Mouse (Mus musculus): ENCODE data around the gene Pbx4. TPM values are rescaled to one million over a fixed set of nuclear protein-coding genes. Genes with fewer than 3 reads are reported as not detected.
A peak's percentile ranks its signal among the peaks of the same experiment; 100 is the strongest.

The Pbx4 gene
- polyA plus RNA-seq, 1 experiment from 2014 or later: 2.7 TPM

DNA sequence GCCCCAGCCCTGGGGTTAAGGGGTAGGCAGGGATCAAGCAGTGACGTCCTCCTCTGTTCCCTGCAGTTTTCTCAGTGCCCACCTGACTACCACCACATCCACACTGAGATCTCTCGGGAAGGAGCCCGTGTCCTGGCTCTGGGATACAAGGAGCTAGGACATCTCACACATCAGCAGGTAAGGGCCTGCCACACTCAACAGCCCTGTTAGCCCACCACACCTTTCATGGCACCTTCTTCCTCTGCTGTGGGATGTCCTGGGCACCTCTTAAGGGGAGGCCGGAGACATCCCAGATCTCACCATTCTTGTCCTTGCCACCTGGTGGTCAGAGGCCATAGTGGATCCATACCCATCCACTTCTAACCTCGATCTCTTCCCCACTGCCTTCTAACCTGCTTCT, 32.3 kb upstream of the Pbx4 start:
- no peak overlapping the region for H3K9ac ChIP-seq (replicated peaks)
- peaks cover 88% of the 10 kb centered on the region for H3K36me3 ChIP-seq (replicated peaks; ENCODE audit: insufficient read depth, low read length)
- no peaks in the 10 kb centered on the region for H3K4me1 ChIP-seq (ENCODE audit: insufficient read depth)
- H3K4me3 ChIP-seq (ENCODE audit: low read depth, low read length): no peak overlapping the region
- no peaks in the 10 kb centered on the region for H3K27me3 ChIP-seq (ENCODE audit: insufficient read depth, low read length)
- no peak overlapping the region for H3K27ac ChIP-seq (ENCODE audit: low read depth)
- H3K9me3 ChIP-seq (ENCODE audit: low read length): no peaks in the 10 kb centered on the region
- no peak for ATAC-seq
- no peak overlapping the region for H3K4me2 ChIP-seq (ENCODE audit: low read depth, low read length)
- no peak for DNase-seq
- WGBS (ENCODE audit: insufficient replicate concordance): 82% methylated on average over 5 of the region's 5 CpGs
- TF ChIP-seq CTCF (IDR thresholded peaks at IDR 0.05; ENCODE audit: low read depth) (no peak), EP300 (IDR thresholded peaks at IDR 0.05; ENCODE audit: low read depth) (no peak)

DNA sequence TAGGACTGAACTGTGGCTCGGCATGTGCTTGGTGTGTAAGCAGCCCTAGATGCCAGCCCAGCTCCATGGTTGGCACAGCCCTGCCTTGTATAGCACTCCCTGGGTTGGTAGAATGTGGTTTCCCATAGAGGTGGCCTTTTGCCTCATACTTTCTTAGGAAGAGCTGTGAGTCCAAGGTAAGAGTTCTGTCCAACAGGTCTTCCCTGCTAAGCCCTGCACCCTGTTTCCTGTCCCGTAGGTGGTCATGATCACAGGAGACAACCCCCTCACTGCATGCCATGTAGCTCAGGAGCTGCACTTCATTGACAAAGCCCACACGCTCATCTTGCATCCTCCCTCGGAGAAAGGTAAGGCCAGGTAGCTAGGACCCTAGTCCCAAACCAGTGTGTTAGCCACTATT, 30.5 kb upstream of the Pbx4 start:
- Histone ChIP-seq H3K36me3 (replicated peaks; ENCODE audit: insufficient read depth, low read length) (peaks cover 90% of the 10 kb centered on the region), H3K9ac (replicated peaks) (no peak overlapping the region), H3K27ac (ENCODE audit: low read depth) (no peak overlapping the region), H3K4me1 (ENCODE audit: insufficient read depth) (no peaks in the 10 kb centered on the region), H3K9me3 (ENCODE audit: low read length) (no peaks in the 10 kb centered on the region), H3K4me3 (ENCODE audit: low read depth, low read length) (no peak overlapping the region), H3K27me3 (ENCODE audit: insufficient read depth, low read length) (no peaks in the 10 kb centered on the region), H3K4me2 (ENCODE audit: low read depth, low read length) (no peak overlapping the region)
- 93% methylated on average over 4 of the region's 4 CpGs for WGBS (ENCODE audit: insufficient replicate concordance)
- ATAC-seq (no peak), DNase-seq (no peak)
- TF ChIP-seq EP300 (IDR thresholded peaks at IDR 0.05; ENCODE audit: low read depth): no peak

DNA sequence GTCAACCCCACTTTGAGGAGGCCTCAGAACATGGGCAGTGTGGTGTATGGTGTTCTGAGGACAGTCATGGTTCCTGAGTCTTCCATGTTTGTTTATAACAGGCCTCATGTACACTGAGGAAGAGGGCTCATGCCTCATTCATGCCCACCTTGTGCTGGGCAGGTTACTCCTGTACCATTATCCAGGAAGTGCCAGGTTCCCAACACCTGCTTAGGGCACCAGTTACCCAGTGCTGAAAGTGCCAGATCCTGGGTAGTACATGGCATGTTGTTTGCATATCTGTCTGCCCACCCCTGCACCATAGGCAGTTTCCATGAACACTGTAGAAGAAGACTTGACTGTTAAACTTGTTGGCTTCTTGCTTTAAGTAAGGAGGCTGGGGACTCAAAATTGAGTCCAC, 30.1 kb upstream of the Pbx4 start:
- H3K9ac ChIP-seq (replicated peaks): no peak overlapping the region

DNA sequence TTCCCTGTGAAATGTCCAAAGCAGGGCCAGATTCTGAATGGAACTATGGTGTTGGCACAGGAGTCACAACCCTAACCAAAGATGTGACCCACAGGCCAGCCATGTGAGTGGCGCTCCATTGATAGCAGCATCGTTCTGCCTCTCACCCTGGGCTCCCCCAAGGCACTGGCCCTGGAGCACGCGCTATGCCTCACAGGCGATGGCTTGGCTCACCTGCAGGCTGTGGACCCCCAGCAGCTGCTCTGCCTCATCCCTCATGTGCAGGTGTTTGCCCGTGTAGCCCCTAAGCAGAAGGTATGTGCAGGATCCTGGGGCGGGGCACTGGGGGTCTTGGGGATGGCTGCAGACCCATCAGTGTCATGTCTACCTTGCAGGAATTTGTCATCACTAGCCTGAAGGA, 28.9 kb upstream of the Pbx4 start:
- Histone ChIP-seq H3K27me3 (ENCODE audit: insufficient read depth, low read length) (no peaks in the 10 kb centered on the region), H3K4me2 (ENCODE audit: low read depth, low read length) (no peak overlapping the region), H3K36me3 (replicated peaks; ENCODE audit: insufficient read depth, low read length) (peaks cover 85% of the 10 kb centered on the region), H3K4me3 (ENCODE audit: low read depth, low read length) (no peak overlapping the region), H3K9me3 (ENCODE audit: low read length) (no peaks in the 10 kb centered on the region), H3K4me1 (ENCODE audit: insufficient read depth) (0 out of 2 replicates have a peak, but pooled peaks cover 2% of the 10 kb centered on the region), H3K27ac (ENCODE audit: low read depth) (no peak overlapping the region), H3K9ac (replicated peaks) (no peak overlapping the region)
- 90% methylated on average over 7 of the region's 7 CpGs for WGBS (ENCODE audit: insufficient replicate concordance)
- DNase-seq (no peak), ATAC-seq (no peak)
- TF ChIP-seq CTCF (IDR thresholded peaks at IDR 0.05; ENCODE audit: low read depth) (no peak), EP300 (IDR thresholded peaks at IDR 0.05; ENCODE audit: low read depth) (no peak)

More for the DNA sequence above, 30.1 kb upstream of the Pbx4 start:
- Histone ChIP-seq H3K27me3 (ENCODE audit: insufficient read depth, low read length) (no peaks in the 10 kb centered on the region), H3K4me3 (ENCODE audit: low read depth, low read length) (no peak overlapping the region), H3K9me3 (ENCODE audit: low read length) (no peaks in the 10 kb centered on the region), H3K27ac (ENCODE audit: low read depth) (no peak overlapping the region), H3K4me1 (ENCODE audit: insufficient read depth) (no peaks in the 10 kb centered on the region), H3K36me3 (replicated peaks; ENCODE audit: insufficient read depth, low read length) (peaks cover 90% of the 10 kb centered on the region), H3K4me2 (ENCODE audit: low read depth, low read length) (no peak overlapping the region)
- TF ChIP-seq CTCF (IDR thresholded peaks at IDR 0.05; ENCODE audit: low read depth): no peak
- TF ChIP-seq EP300 (IDR thresholded peaks at IDR 0.05; ENCODE audit: low read depth): no peak
- ATAC-seq (no peak), DNase-seq (no peak)

DNA sequence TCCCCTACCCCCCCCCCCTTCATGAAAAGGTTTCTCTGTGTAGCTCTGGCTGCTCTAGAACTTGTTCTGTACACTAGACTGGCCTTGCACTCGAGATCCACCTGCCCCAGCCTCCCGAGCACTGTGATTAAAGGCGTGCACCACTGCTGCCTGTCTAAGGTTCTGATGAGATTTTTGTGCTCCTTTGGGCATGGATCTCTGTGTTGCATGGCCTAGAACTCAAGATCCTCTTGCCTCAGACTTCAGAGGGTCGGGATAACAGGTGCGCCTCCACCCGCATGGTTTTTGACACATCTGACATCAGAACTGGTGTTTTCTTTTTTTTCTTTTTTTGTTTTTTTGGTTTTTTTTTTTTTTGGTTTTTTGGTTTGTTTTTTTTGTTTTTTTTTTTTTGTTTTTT, 27.8 kb upstream of the Pbx4 start:
- ATAC-seq: no peak
- peaks cover 75% of the 10 kb centered on the region for H3K36me3 ChIP-seq (replicated peaks; ENCODE audit: insufficient read depth, low read length)
- no peaks in the 10 kb centered on the region for H3K27me3 ChIP-seq (ENCODE audit: insufficient read depth, low read length)
- H3K4me1 ChIP-seq (ENCODE audit: insufficient read depth): peaks cover 10% of the 10 kb centered on the region
- TF ChIP-seq EP300 (IDR thresholded peaks at IDR 0.05; ENCODE audit: low read depth) (no peak), CTCF (IDR thresholded peaks at IDR 0.05; ENCODE audit: low read depth) (no peak)
- H3K4me2 ChIP-seq (ENCODE audit: low read depth, low read length): no peak overlapping the region
- WGBS (ENCODE audit: insufficient replicate concordance): 90% methylated on average over 6 of the region's 6 CpGs
- no peak overlapping the region for H3K27ac ChIP-seq (ENCODE audit: low read depth)
- H3K9me3 ChIP-seq (ENCODE audit: low read length): no peaks in the 10 kb centered on the region
- no peak overlapping the region for H3K9ac ChIP-seq (replicated peaks)
- DNase-seq: no peak
- H3K4me3 ChIP-seq (ENCODE audit: low read depth, low read length): no peak overlapping the region

DNA sequence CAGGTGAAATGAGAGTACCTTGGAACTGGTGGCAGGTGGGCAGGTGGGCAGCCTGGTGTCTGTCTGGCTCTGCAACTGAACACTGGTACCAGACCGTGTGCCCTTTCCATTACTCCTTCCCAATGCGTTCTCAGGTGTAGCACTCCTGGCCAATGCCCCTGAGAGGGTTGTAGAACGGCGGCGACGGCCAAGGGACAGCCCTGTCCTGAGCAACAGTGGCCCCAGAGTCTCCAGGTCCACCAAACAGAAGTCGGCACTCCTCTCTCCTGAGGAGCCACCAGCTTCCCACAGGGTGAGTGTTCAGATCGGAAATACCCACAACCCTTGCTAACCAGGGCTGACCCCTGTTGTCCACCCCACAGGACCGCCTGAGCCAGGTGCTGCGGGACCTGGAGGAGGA, 27.2 kb upstream of the Pbx4 start:
- no peak overlapping the region for H3K9ac ChIP-seq (replicated peaks)
- no peak overlapping the region for H3K27ac ChIP-seq (ENCODE audit: low read depth)
- no peak for TF ChIP-seq EP300 (IDR thresholded peaks at IDR 0.05; ENCODE audit: low read depth)
- no peak for TF ChIP-seq CTCF (IDR thresholded peaks at IDR 0.05; ENCODE audit: low read depth)
- DNase-seq (no peak), ATAC-seq (no peak)
- no peak overlapping the region for H3K4me2 ChIP-seq (ENCODE audit: low read depth, low read length)
- H3K4me1 ChIP-seq (ENCODE audit: insufficient read depth): peaks cover 10% of the 10 kb centered on the region
- no peaks in the 10 kb centered on the region for H3K9me3 ChIP-seq (ENCODE audit: low read length)
- 92% methylated on average over 10 of the region's 10 CpGs for WGBS (ENCODE audit: insufficient replicate concordance)
- peaks cover 69% of the 10 kb centered on the region for H3K36me3 ChIP-seq (replicated peaks; ENCODE audit: insufficient read depth, low read length)
- no peaks in the 10 kb centered on the region for H3K27me3 ChIP-seq (ENCODE audit: insufficient read depth, low read length)
- H3K4me3 ChIP-seq (ENCODE audit: low read depth, low read length): no peak overlapping the region

DNA sequence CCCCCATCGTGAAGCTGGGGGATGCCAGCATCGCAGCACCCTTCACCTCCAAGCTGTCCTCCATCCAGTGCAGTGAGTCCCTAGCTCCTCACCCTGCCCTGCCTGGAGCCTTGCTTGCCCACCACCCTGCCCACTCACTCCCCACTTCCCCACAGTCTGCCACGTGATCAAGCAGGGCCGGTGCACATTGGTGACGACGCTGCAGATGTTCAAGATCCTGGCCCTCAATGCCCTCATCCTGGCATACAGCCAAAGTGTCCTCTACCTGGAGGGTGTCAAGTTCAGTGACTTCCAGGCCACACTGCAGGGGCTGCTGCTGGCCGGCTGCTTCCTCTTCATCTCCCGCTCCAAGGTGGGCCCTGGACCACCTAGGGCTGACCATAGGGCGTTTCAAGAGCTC, 26.8 kb upstream of the Pbx4 start:
- Histone ChIP-seq H3K27ac (ENCODE audit: low read depth) (peak overlapping the region; percentile 51), H3K9me3 (ENCODE audit: low read length) (no peaks in the 10 kb centered on the region), H3K4me1 (ENCODE audit: insufficient read depth) (peaks cover 10% of the 10 kb centered on the region), H3K36me3 (replicated peaks; ENCODE audit: insufficient read depth, low read length) (peaks cover 69% of the 10 kb centered on the region), H3K27me3 (ENCODE audit: insufficient read depth, low read length) (no peaks in the 10 kb centered on the region), H3K4me2 (ENCODE audit: low read depth, low read length) (no peak overlapping the region), H3K4me3 (ENCODE audit: low read depth, low read length) (no peak overlapping the region), H3K9ac (replicated peaks) (no peak overlapping the region)
- 89% methylated on average over 9 of the region's 9 CpGs for WGBS (ENCODE audit: insufficient replicate concordance)
- DNase-seq: no peak
- no peak for TF ChIP-seq CTCF (IDR thresholded peaks at IDR 0.05; ENCODE audit: low read depth)
- no peak for TF ChIP-seq EP300 (IDR thresholded peaks at IDR 0.05; ENCODE audit: low read depth)
- ATAC-seq: no peak
